Mouse (Mus musculus): Measurements from ENCODE around the gene Tm9sf2.
"Not testable (repeated sequence)": the region's sequence is repeated elsewhere in the genome, so short reads cannot be mapped to it uniquely, and the experiment has no call there.

The Tm9sf2 gene

GRCm38 (mm10) chr14:122101890-122102289 lies 4.9 kb upstream of the Tm9sf2 start:
- DNase-seq, result not testable (repeated sequence)

- DNase-seq, result peak; percentile 99
Measured at GRCm38 (mm10) chr14:122104881-122105280, 2.0 kb upstream of the Tm9sf2 start.

GRCm38 (mm10) chr14:122105391-122106285 lies 1.2 kb upstream of the Tm9sf2 start:
- no peak for DNase-seq

- DNase-seq, result peak; percentile 63
Measured at GRCm38 (mm10) chr14:122107481-122108214, 810 bp downstream of the Tm9sf2 start.

GRCm38 (mm10) chr14:122111681-122112080 lies 4.8 kb downstream of the Tm9sf2 start:
- no peak for DNase-seq

- no peak for DNase-seq
Measured at GRCm38 (mm10) chr14:122112311-122112710, 5.5 kb downstream of the Tm9sf2 start.

GRCm38 (mm10) chr14:122116200-122116599 lies 9.4 kb downstream of the Tm9sf2 start:
- DNase-seq, result no peak

GRCm38 (mm10) chr14:122130111-122130797 lies 23.4 kb downstream of the Tm9sf2 start:
- DNase-seq, result no peak

- no peak for DNase-seq
Measured at GRCm38 (mm10) chr14:122131644-122132043, 24.8 kb downstream of the Tm9sf2 start.

- no peak for DNase-seq
Measured at GRCm38 (mm10) chr14:122136368-122136928, 29.6 kb downstream of the Tm9sf2 start.

GRCm38 (mm10) chr14:122137234-122137633 lies 30.4 kb downstream of the Tm9sf2 start:
- DNase-seq, result no peak

GRCm38 (mm10) chr14:122140126-122140525 lies 33.3 kb downstream of the Tm9sf2 start:
- DNase-seq, result no peak

GRCm38 (mm10) chr14:122143585-122144269 lies 36.9 kb downstream of the Tm9sf2 start:
- no peak for DNase-seq

GRCm38 (mm10) chr14:122145374-122145773 lies 38.5 kb downstream of the Tm9sf2 start:
- DNase-seq, result no peak

- no peak for DNase-seq
Measured at GRCm38 (mm10) chr14:122150616-122151015, 43.8 kb downstream of the Tm9sf2 start.

- DNase-seq, result no peak
Measured at GRCm38 (mm10) chr14:122157738-122158137, 50.9 kb downstream of the Tm9sf2 start.

- DNase-seq, result no peak
Measured at GRCm38 (mm10) chr14:122160916-122161315, 54.1 kb downstream of the Tm9sf2 start.

- DNase-seq, result no peak
Measured at GRCm38 (mm10) chr14:122168912-122169311, 62.1 kb downstream of the Tm9sf2 start.

GRCm38 (mm10) chr14:122170202-122170781 lies 63.5 kb downstream of the Tm9sf2 start:
- no peak for DNase-seq

GRCm38 (mm10) chr14:122171031-122171430 lies 64.2 kb downstream of the Tm9sf2 start:
- no peak for DNase-seq

GRCm38 (mm10) chr14:122176263-122176798 lies 69.5 kb downstream of the Tm9sf2 start:
- no peak for DNase-seq

- DNase-seq, result peak; percentile 20
Measured at GRCm38 (mm10) chr14:122179262-122179661, 72.4 kb downstream of the Tm9sf2 start.
